Mouse (Mus musculus) testis, adult 2 months (tissue): ENCODE results near the gene Ccser1.

Experiments
- CTCF ChIP-seq: fragments of 200-500 bp; IDR thresholded peaks from 2 replicates; pipeline ENCODE4 v1.5.1; 2012; ENCODE audit warnings: low read depth, mild to moderate bottlenecking, inconsistent platforms, low read length, moderate library complexity; ENCODE audit not compliant: control insufficient read depth, insufficient read depth, insufficient replicate concordance
- POLR2A ChIP-seq: fragments of 200-500 bp; IDR thresholded peaks from 2 replicates; pipeline ENCODE4 v1.6.1; 2012; ENCODE audit warnings: low read depth, mild to moderate bottlenecking, inconsistent platforms, low read length, moderate library complexity; ENCODE audit not compliant: control insufficient read depth

DNA sequence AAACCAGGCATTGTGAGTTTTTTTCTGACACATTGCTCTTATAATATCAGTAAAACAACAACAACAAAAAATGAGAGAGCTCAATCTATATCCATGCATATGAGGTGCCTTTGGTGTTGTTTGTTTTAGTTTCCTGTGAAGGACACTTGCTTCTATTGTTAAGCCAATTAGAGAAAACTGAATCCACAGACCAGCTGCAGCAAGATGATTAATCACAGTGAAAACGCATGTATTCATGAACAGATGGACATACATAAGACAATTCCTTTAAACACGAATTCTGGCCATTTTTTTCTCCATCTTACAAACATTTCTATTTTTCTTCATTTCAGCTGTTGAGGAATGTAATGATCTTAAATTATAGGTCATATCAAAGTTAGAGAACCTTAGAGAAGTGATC lies 387.4 kb downstream of the Ccser1 start:
- no peak for TF ChIP-seq CTCF
- no peak for TF ChIP-seq POLR2A
